Mouse (Mus musculus) E14TG2a.4 (cell line): Measurements from ENCODE around the gene Ier3.

Source experiments
- H3K27me3 ChIP-seq: 2 replicates; pipeline ENCODE4 v1.6.1; 2014; ENCODE audit warnings: low read length, control low read depth; ENCODE audit not compliant: insufficient read depth
- H3K36me3 ChIP-seq: 2 replicates; pipeline ENCODE4 v1.6.1; 2014; ENCODE audit warnings: low read length, control low read depth; ENCODE audit not compliant: insufficient read depth
- H3K4me1 ChIP-seq: replicated peaks from 2 replicates; pipeline ENCODE4 v1.6.1; 2014; ENCODE audit warnings: low read depth, low read length, control low read depth
- H3K4me3 ChIP-seq: replicated peaks from 2 replicates; pipeline ENCODE4 v1.5.1; 2014; ENCODE audit warnings: mild to moderate bottlenecking, low read length
- H3K9me3 ChIP-seq: 2 replicates; pipeline ENCODE4 v1.6.1; 2014; ENCODE audit warnings: low read length, control low read depth
- CTCF ChIP-seq: conservative IDR thresholded peaks from 2 replicates; pipeline ENCODE4 v1.5.1; 2014; ENCODE audit warnings: low read length
- NANOG ChIP-seq: IDR thresholded peaks from 2 replicates; pipeline ENCODE4 v1.6.1; 2014; ENCODE audit warnings: borderline replicate concordance, low read length, mixed read lengths
- POU5F1 ChIP-seq: IDR thresholded peaks from 2 replicates; pipeline ENCODE4 v1.6.1; 2014; ENCODE audit warnings: low read length, borderline replicate concordance

The Ier3 gene

GRCm38 (mm10) chr17:35785140-35785539 is 36.3 kb upstream of the Ier3 start:
- Histone ChIP-seq H3K9me3 (no peaks in the 10 kb centered on the region), H3K4me1 (no peaks in the 10 kb centered on the region), H3K27me3 (no peaks in the 10 kb centered on the region), H3K36me3 (no peaks in the 10 kb centered on the region), H3K4me3 (no peak overlapping the region)
- TF ChIP-seq NANOG (no peak), CTCF (no peak), POU5F1 (no peak)

- no peak for TF ChIP-seq CTCF
- TF ChIP-seq NANOG = no peak
- no peak for TF ChIP-seq POU5F1
- no peaks in the 10 kb centered on the region for H3K27me3 ChIP-seq
- H3K4me1 ChIP-seq = no peaks in the 10 kb centered on the region
Observed at GRCm38 (mm10) chr17:35787493-35787892, 34.0 kb upstream of the Ier3 start.

GRCm38 (mm10) chr17:35788025-35788424 is 33.5 kb upstream of the Ier3 start:
- Histone ChIP-seq H3K36me3 (no peaks in the 10 kb centered on the region), H3K9me3 (no peaks in the 10 kb centered on the region), H3K4me1 (no peaks in the 10 kb centered on the region), H3K27me3 (no peaks in the 10 kb centered on the region), H3K4me3 (no peak overlapping the region)
- TF ChIP-seq CTCF = no peak
- TF ChIP-seq NANOG = no peak
- TF ChIP-seq POU5F1 = no peak

More at GRCm38 (mm10) chr17:35787493-35787892, 34.0 kb upstream of the Ier3 start:
- Histone ChIP-seq H3K4me3 (no peak overlapping the region), H3K36me3 (no peaks in the 10 kb centered on the region), H3K9me3 (no peaks in the 10 kb centered on the region)

GRCm38 (mm10) chr17:35790933-35791332 is 30.6 kb upstream of the Ier3 start:
- Histone ChIP-seq H3K9me3 (no peaks in the 10 kb centered on the region), H3K4me1 (0 out of 2 replicates have a peak, but pooled peaks cover 3% of the 10 kb centered on the region), H3K4me3 (no peak overlapping the region), H3K27me3 (no peaks in the 10 kb centered on the region), H3K36me3 (no peaks in the 10 kb centered on the region)
- TF ChIP-seq NANOG (no peak), CTCF (no peak), POU5F1 (no peak)

GRCm38 (mm10) chr17:35792837-35793236 is 28.6 kb upstream of the Ier3 start:
- TF ChIP-seq POU5F1 (no peak), CTCF (no peak), NANOG (no peak)
- Histone ChIP-seq H3K9me3 (no peaks in the 10 kb centered on the region), H3K4me1 (0 out of 2 replicates have a peak, but pooled peaks cover 3% of the 10 kb centered on the region), H3K36me3 (no peaks in the 10 kb centered on the region), H3K4me3 (no peak overlapping the region), H3K27me3 (no peaks in the 10 kb centered on the region)

- Histone ChIP-seq H3K4me3 (no peak overlapping the region), H3K36me3 (no peaks in the 10 kb centered on the region), H3K4me1 (0 out of 2 replicates have a peak, but pooled peaks cover 3% of the 10 kb centered on the region), H3K9me3 (no peaks in the 10 kb centered on the region), H3K27me3 (no peaks in the 10 kb centered on the region)
- TF ChIP-seq NANOG = no peak
- no peak for TF ChIP-seq POU5F1
- no peak for TF ChIP-seq CTCF
Observed at GRCm38 (mm10) chr17:35795099-35795498, 26.4 kb upstream of the Ier3 start.

- TF ChIP-seq NANOG = no peak
- no peak for TF ChIP-seq POU5F1
- TF ChIP-seq CTCF = no peak
- Histone ChIP-seq H3K36me3 (no peaks in the 10 kb centered on the region), H3K4me1 (0 out of 2 replicates have a peak, but pooled peaks cover 3% of the 10 kb centered on the region), H3K27me3 (no peaks in the 10 kb centered on the region), H3K4me3 (no peak overlapping the region), H3K9me3 (no peaks in the 10 kb centered on the region)
Observed at GRCm38 (mm10) chr17:35795656-35796055, 25.8 kb upstream of the Ier3 start.

- Histone ChIP-seq H3K4me3 (no peak overlapping the region), H3K4me1 (peaks cover 10% of the 10 kb centered on the region), H3K9me3 (no peaks in the 10 kb centered on the region), H3K36me3 (no peaks in the 10 kb centered on the region), H3K27me3 (no peaks in the 10 kb centered on the region)
- no peak for TF ChIP-seq POU5F1
- TF ChIP-seq NANOG = no peak
- no peak for TF ChIP-seq CTCF
Observed at GRCm38 (mm10) chr17:35796835-35797234, 24.6 kb upstream of the Ier3 start.

- no peaks in the 10 kb centered on the region for H3K9me3 ChIP-seq
- no peaks in the 10 kb centered on the region for H3K27me3 ChIP-seq
- H3K4me3 ChIP-seq = no peak overlapping the region
- no peaks in the 10 kb centered on the region for H3K36me3 ChIP-seq
- peaks cover 31% of the 10 kb centered on the region for H3K4me1 ChIP-seq
- TF ChIP-seq CTCF = no peak
- TF ChIP-seq POU5F1 = no peak
- TF ChIP-seq NANOG = no peak
Observed at GRCm38 (mm10) chr17:35800905-35801304, 20.6 kb upstream of the Ier3 start.
